Mouse (Mus musculus) erythroblast, embryonic 14.5 days (primary cell): Measurements from ENCODE around the gene Urb2. TPM values are rescaled to one million over a fixed set of nuclear protein-coding genes. Genes with fewer than 3 reads are reported as not detected.

Experiments
- H3K27me3 ChIP-seq: 2 replicates; pipeline ENCODE4 v1.6.1; 2012; ENCODE audit warnings: inconsistent platforms; ENCODE audit not compliant: control insufficient read depth
- H3K36me3 ChIP-seq: 2 replicates; pipeline ENCODE4 v1.6.1; 2012; ENCODE audit warnings: mild to moderate bottlenecking, inconsistent platforms; ENCODE audit not compliant: control insufficient read depth
- H3K4me1 ChIP-seq: 2 replicates; pipeline ENCODE4 v1.6.1; 2012; ENCODE audit warnings: inconsistent platforms; ENCODE audit not compliant: control insufficient read depth
- H3K4me3 ChIP-seq: replicated peaks from 2 replicates; pipeline ENCODE3; 2012; ENCODE audit warnings: moderate library complexity, mild to moderate bottlenecking, inconsistent platforms
- H3K9me3 ChIP-seq: 2 replicates; pipeline ENCODE4 v1.6.1; 2012; ENCODE audit warnings: low read length, inconsistent platforms, mixed read lengths; ENCODE audit not compliant: control insufficient read depth
- GATA1 ChIP-seq: IDR thresholded peaks from 2 replicates; pipeline ENCODE4 v1.6.1; 2012; ENCODE audit warnings: low read length, inconsistent platforms, mixed read lengths
- TAL1 ChIP-seq: IDR thresholded peaks from 3 replicates; pipeline ENCODE4 v1.6.1; 2012; ENCODE audit warnings: low read length, inconsistent platforms, mixed read lengths
- polyA plus RNA-seq: library from polyadenylated mRNA; stranded (reverse); fragments of >175 nt; gene quantifications from 2 replicates; pipeline ENCODE4 v1.2.3, GENCODE M21; 2012

The Urb2 gene
- polyA plus RNA-seq, 1 experiment, result 0.09 TPM

DNA sequence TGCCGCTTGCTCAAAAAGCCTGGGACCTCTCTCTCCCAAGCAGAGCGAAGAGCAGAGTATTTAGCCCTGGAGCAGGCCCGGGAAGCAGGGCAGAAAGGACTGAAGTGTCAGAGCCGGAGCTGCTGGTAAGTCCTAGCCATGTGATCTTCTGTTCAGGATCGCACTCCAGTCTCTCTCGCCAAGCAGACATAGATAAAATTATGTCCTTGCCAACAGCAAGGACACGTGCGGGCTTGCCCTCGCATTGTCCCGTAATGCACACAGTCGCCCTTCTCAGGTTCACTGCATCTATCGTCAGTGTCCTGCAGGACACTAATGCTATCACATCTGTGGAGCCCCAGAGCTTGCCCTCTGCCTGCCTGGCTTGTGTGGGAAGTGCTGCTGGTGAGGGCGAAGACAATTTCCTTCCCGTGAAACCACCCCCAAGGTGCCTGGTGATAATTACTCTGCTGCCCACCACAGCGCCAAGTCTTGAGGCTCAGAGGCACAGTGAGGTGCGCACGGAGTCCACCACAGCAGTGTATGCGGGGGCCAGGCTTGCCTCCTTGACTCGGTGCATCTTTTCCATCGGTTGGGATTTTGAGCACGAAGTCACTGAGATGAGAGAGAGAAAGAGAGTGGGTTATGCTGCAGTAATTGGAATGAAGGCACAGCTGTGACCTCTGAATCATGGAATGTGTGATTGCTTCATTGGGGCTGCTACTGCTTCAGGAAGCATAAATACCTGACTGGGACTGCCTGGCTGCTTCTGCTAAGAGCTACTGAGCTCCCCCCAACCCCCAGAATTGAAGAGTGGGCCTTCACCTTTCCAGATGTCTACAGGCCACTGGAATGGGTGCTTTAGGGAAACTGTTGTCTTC, 59.4 kb downstream of the Urb2 start:
- Histone ChIP-seq H3K4me1 (peaks cover 29% of the 10 kb centered on the region), H3K9me3 (peaks cover 5% of the 10 kb centered on the region), H3K4me3 (no peak overlapping the region), H3K36me3 (no peaks in the 10 kb centered on the region), H3K27me3 (no peaks in the 10 kb centered on the region)
- no peak for TF ChIP-seq GATA1
- TF ChIP-seq TAL1, result no peak

DNA sequence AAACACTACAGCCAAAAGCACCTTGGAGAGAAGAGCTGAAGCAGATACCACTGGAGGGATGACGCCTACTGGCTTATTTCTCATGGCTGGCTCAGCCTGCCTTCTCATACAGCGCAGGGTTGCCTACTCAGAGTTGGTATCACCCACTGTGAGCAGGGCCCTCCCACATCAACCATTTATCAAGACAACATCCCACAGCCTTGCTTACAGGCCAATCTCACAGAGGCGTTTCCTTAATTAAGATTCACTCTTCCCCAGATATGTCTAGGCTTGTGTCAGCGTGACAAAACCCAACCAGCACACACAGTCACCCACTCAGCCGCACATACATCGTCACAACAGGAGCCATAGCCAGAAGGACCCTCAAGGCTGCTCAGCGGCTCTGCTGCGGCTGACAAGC, 61.3 kb downstream of the Urb2 start:
- peaks cover 5% of the 10 kb centered on the region for H3K9me3 ChIP-seq
- H3K4me1 ChIP-seq, result peaks cover 10% of the 10 kb centered on the region
- no peak overlapping the region for H3K4me3 ChIP-seq
- no peaks in the 10 kb centered on the region for H3K27me3 ChIP-seq
- no peak for TF ChIP-seq GATA1
- no peaks in the 10 kb centered on the region for H3K36me3 ChIP-seq

- no peak overlapping the region for H3K4me3 ChIP-seq
- no peaks in the 10 kb centered on the region for H3K36me3 ChIP-seq
- H3K9me3 ChIP-seq, result peaks cover 5% of the 10 kb centered on the region
- H3K4me1 ChIP-seq, result peaks cover under 1% of the 10 kb centered on the region
- H3K27me3 ChIP-seq, result no peaks in the 10 kb centered on the region
- no peak for TF ChIP-seq TAL1
- no peak for TF ChIP-seq GATA1
Measured at GRCm38 (mm10) chr8:124083611-124084010, 62.3 kb downstream of the Urb2 start.

DNA sequence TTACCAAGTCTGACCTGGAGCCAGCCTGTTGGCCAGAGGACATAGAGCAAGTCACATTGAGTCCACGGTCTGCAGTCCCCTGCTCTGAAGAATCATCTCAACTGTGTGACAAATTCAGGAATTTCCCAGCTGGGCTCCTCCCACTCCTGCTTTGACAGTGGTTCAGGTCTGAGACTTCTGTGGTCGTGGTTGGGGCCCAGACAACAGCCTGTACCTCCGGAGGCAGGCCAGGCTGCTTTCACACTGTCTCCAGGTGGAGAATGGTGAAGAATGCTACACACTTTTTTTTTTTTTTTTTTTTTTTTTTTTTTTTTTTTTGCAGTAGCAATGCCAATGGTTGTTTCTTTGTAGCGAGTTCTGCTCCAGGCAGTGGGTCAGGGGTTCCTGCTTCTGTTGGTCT, 64.4 kb downstream of the Urb2 start:
- Histone ChIP-seq H3K9me3 (peaks cover 8% of the 10 kb centered on the region), H3K27me3 (no peaks in the 10 kb centered on the region), H3K4me3 (no peak overlapping the region), H3K36me3 (no peaks in the 10 kb centered on the region), H3K4me1 (peaks cover 5% of the 10 kb centered on the region)
- TF ChIP-seq GATA1 (no peak), TAL1 (no peak)

DNA sequence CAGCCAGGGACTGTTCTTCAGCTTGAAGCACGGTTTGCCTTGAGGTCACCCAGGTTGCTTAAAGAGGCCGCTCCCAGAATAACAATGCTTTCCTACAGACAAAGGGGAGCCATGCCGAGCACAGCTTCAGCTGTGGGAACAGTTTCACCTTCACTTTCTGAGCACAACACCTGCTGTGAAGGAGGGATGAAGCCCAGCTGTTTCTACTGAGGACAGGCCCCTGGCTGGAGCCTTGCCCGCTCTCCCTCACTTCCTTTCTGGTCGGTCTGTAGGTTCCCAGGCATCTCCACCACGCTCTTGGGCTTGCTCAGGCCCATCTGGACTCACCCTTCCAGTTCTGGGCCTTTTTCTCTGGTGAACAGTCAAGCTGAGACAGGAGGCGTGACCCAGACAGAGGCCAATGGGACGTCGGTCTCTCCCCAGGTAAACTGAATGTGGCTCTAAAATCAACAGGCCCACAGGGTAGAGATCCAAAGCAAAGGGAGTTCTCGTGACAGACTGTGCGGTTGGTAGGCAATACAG, 66.8 kb downstream of the Urb2 start:
- H3K27me3 ChIP-seq, result no peaks in the 10 kb centered on the region
- peaks cover 7% of the 10 kb centered on the region for H3K4me1 ChIP-seq
- H3K9me3 ChIP-seq, result peaks cover 3% of the 10 kb centered on the region
- H3K4me3 ChIP-seq, result no peak overlapping the region
- TF ChIP-seq GATA1 (no peak), TAL1 (no peak)
- H3K36me3 ChIP-seq, result no peaks in the 10 kb centered on the region

DNA sequence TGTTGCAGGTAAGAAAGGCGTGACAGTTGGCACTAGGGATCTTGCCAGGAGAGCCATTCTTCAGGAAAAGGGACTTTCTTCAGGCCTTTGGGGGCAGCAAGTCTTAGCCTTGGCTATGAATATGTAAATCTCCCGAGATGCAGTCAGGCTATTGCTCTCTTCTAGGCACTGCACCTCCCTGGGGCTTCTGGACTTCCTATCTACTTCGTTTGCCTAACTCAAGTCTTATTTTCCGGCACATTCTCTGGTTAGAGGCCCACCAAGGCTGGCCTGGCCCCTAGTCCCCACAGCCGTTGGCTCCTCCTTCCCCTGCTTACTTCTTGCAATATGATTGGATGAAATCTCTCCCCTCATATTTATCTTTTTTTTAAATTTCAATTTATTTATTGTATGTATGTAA, 67.7 kb downstream of the Urb2 start:
- Histone ChIP-seq H3K4me1 (peaks cover 7% of the 10 kb centered on the region), H3K9me3 (peaks cover 3% of the 10 kb centered on the region), H3K27me3 (no peaks in the 10 kb centered on the region), H3K4me3 (no peak overlapping the region), H3K36me3 (no peaks in the 10 kb centered on the region)
- TF ChIP-seq TAL1 (no peak), GATA1 (no peak)

DNA sequence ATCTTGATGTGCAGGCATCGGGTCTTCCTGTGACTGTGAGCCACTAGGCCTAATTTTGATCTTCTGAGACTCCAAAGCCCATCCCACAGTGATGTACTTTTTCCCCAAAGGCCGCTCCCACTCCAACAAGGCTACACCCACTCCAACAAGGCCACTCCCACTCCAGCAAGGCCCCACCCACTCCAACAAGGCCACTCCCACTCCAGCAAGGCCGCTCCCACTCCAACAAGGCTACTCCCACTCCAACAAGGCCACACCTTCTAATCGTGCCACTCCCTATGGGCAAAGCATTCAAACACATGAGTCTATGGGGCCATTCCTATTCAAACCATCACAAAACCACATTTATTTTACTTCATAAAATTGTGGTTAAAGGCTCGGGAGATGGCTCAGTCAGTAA, 69.2 kb downstream of the Urb2 start:
- Histone ChIP-seq H3K36me3 (no peaks in the 10 kb centered on the region), H3K4me1 (peaks cover 7% of the 10 kb centered on the region), H3K9me3 (peaks cover 3% of the 10 kb centered on the region), H3K27me3 (no peaks in the 10 kb centered on the region), H3K4me3 (no peak overlapping the region)
- TF ChIP-seq TAL1 (no peak), GATA1 (no peak)

Other genes with a start within 250 kb of the Urb2 start
- 0.17 and 0.34 TPM in 2 replicates for gene Rab4a, start 215.5 kb upstream of the Urb2 start, polyA plus RNA-seq
- gene Ccsap, start 161.3 kb upstream of the Urb2 start, polyA plus RNA-seq, result 0.98 and 1.0 TPM in 2 replicates
- 0.29 and 0.44 TPM in 2 replicates for gene Acta1, start 126.8 kb upstream of the Urb2 start, polyA plus RNA-seq
- 0.49 and 0.92 TPM in 2 replicates for gene Nup133, start 72.2 kb upstream of the Urb2 start, polyA plus RNA-seq
- 12.9 and 15.2 TPM in 2 replicates for gene Abcb10, start 38.4 kb upstream of the Urb2 start, polyA plus RNA-seq
- 1.8 TPM in 2 replicates for gene Taf5l, start 111 bp upstream of the Urb2 start, polyA plus RNA-seq
- gene Galnt2, start 209.9 kb downstream of the Urb2 start, polyA plus RNA-seq, result 4.5 and 6.7 TPM in 2 replicates